Comparison of ENCODE assay signal across 9 mouse cellular contexts in genomic region chr5:52565813-52566531, GRCm38 (mm10). TPM values are rescaled to one million over a fixed set of nuclear protein-coding genes. Genes with fewer than 3 reads are reported as not detected.
A peak's percentile ranks its signal among the peaks of the same experiment; 100 is the strongest.
DNase-seq lines count a peak whose midpoint lies in the region; ATAC-seq and TF ChIP-seq lines count a peak whose summit lies in the region.
"Had no signal": no experiment of that assay in that cellular context is flagged by ENCODE, and none has a peak within 500 bp of the region (broad histone marks: within the 10 kb centered on the region; RNA-seq: fewer than 3 reads in every experiment).

Gene Lgi2, minus strand, starts transcription at chr5:52566462.

- H3K4me1 ChIP-seq in lung, embryonic 15.5 days, result peaks cover 9% of the 10 kb centered on the region
- H3K4me1 ChIP-seq in lung, postnatal 0 days (ENCODE audit: insufficient read depth, low read depth, low read length), result peaks cover 6% of the 10 kb centered on the region; the same call in 1 of the 2 replicates

- no peak for TF ChIP-seq CTCF in lung, postnatal 0 days (IDR thresholded peaks at IDR 0.05)

- 0 out of 2 replicates have a peak, but pooled peaks cover 2% of the 10 kb centered on the region for H3K9me3 ChIP-seq in lung, embryonic 15.5 days
- H3K9me3 ChIP-seq in lung, postnatal 0 days (ENCODE audit: low read length), result no peaks in the 10 kb centered on the region

- ATAC-seq in lung, embryonic 15.5 days (ENCODE audit: borderline replicate concordance, extremely low read depth, low FRiP score, low TSS enrichment), result peak; percentile 78
- ATAC-seq in lung, postnatal 0 days, result peak; percentile 78

- no peak for DNase-seq in lung, postnatal 14 days
- DNase-seq in cerebellum, postnatal 25 days, result peak; percentile 62 to 77
- DNase-seq in gastrocnemius, postnatal 4 days (ENCODE audit: low spot score in 2 of 2), result peak; percentile 23 to 46
- DNase-seq in layer of hippocampus, adult 9-11 months, result peak; percentile 33
- DNase-seq in lung, postnatal 0 days (ENCODE audit: low spot score), result peak; percentile 22
- peak; percentile 59 for DNase-seq in right cerebral cortex, postnatal 25 days
- no peak for DNase-seq in thymus, postnatal 25 days

- no peak for TF ChIP-seq EP300 in lung, postnatal 0 days (IDR thresholded peaks at IDR 0.05)

- no peaks in the 10 kb centered on the region for H3K36me3 ChIP-seq in lung, embryonic 15.5 days
- no peaks in the 10 kb centered on the region for H3K36me3 ChIP-seq in lung, postnatal 0 days (ENCODE audit: insufficient read depth, low read length)

- peak within 1 kb of the TSS; percentile 48 for H3K9ac ChIP-seq in lung, embryonic 15.5 days
- no peak within 1 kb of the TSS for H3K9ac ChIP-seq in lung, postnatal 0 days (replicated peaks; ENCODE audit: low read depth)

- H3K27me3 ChIP-seq in lung, embryonic 15.5 days, result peaks cover 14% of the 10 kb centered on the region
- no peaks in the 10 kb centered on the region for H3K27me3 ChIP-seq in lung, postnatal 0 days (replicated peaks; ENCODE audit: insufficient read depth, low read length)

- H3K27ac ChIP-seq in lung, embryonic 15.5 days, result no peak within 1 kb of the TSS
- H3K27ac ChIP-seq in lung, postnatal 0 days (ENCODE audit: low read length), result no peak within 1 kb of the TSS
- H3K27ac ChIP-seq: macrophage had no signal

- WGBS in lung, embryonic 15.5 days, result under 1% methylated on average over 51 of the region's 83 CpGs
- WGBS in lung, postnatal 0 days, result under 1% methylated on average over 24 of the region's 83 CpGs

- peak within 1 kb of the TSS; percentile 61 for H3K4me3 ChIP-seq in lung, embryonic 15.5 days
- peak within 1 kb of the TSS; percentile 45 for H3K4me3 ChIP-seq in lung, postnatal 0 days (ENCODE audit: low read depth, low read length)

- peak within 1 kb of the TSS; percentile 98 for H3K4me2 ChIP-seq in lung, embryonic 15.5 days
- H3K4me2 ChIP-seq in lung, postnatal 0 days (replicated peaks; ENCODE audit: low read depth, low read length), result peak within 1 kb of the TSS; percentile 91

RNA-seq across cellular contexts. Expression of gene Lgi2, which starts in this region (rescaled TPM):
- 2.1 and 2.2 TPM in 2 replicates for polyA plus RNA-seq in lung, embryonic 15.5 days (2015; fragmentation: Nextera tagmentation; extraction: Ambion mirVana)
- 10 to 100 TPM in 1 of 2 experiments, 1 to 10 TPM in 1; 8.7 to 10.6 TPM for total RNA-seq in gastrocnemius, postnatal 4 days (2021)
- polyA plus RNA-seq in lung, postnatal 0 days (2015; fragmentation: Nextera tagmentation; extraction: Ambion mirVana), result 2.0 and 2.1 TPM in 2 replicates
- polyA plus RNA-seq: macrophage had no signal

Comparison
In these comparisons a context has a peak if more than half of its experiments do, and no peak if none do; other contexts are left out.
1. DNase-seq: peak in cerebellum, postnatal 25 days (2 of 2), gastrocnemius, postnatal 4 days (2 of 2), layer of hippocampus, adult 9-11 months (single experiment), lung, postnatal 0 days (single experiment) and right cerebral cortex, postnatal 25 days (single experiment); none in lung, postnatal 14 days (single experiment) and thymus, postnatal 25 days (single experiment).